Mouse (Mus musculus) kidney, embryonic 14.5 days (tissue): ENCODE measurements around the gene Csf1. TPM values are rescaled to one million over a fixed set of nuclear protein-coding genes. Genes with fewer than 3 reads are reported as not detected.

ENCODE experiments used
- ATAC-seq: fragments of 200-750 bp; cut with Nextera tagmentation; 2 replicates; pipeline ENCODE4 v1.8.0; 2017; ENCODE audit warnings: moderate number of reproducible peaks, mild to moderate bottlenecking, moderate TSS enrichment, moderate library complexity; ENCODE audit not compliant: low FRiP score, low TSS enrichment
- H3K27ac ChIP-seq: fragments of 300-500 bp; sonication (generic); 2 replicates; pipeline ENCODE4 v1.5.1; 2014; ENCODE audit warnings: low read depth, mild to moderate bottlenecking, low read length, moderate library complexity, mixed read lengths
- H3K27me3 ChIP-seq: fragments of 300-500 bp; sonication (generic); 2 replicates; pipeline ENCODE4 v1.6.1; 2014; ENCODE audit warnings: mild to moderate bottlenecking, low read length; ENCODE audit not compliant: control insufficient read depth, insufficient read depth
- H3K36me3 ChIP-seq: fragments of 300-500 bp; sonication (generic); 2 replicates; pipeline ENCODE4 v1.6.1; 2014; ENCODE audit warnings: low read length, mixed read lengths; ENCODE audit not compliant: control insufficient read depth, insufficient read depth
- H3K4me1 ChIP-seq: fragments of 300-500 bp; sonication (generic); 2 replicates; pipeline ENCODE4 v1.6.1; 2014; ENCODE audit warnings: low read length, mixed read lengths; ENCODE audit not compliant: control insufficient read depth, insufficient read depth
- H3K4me2 ChIP-seq: fragments of 300-500 bp; sonication (generic); replicated peaks from 2 replicates; pipeline ENCODE4 v1.6.1; 2014; ENCODE audit warnings: low read depth, mild to moderate bottlenecking, low read length
- H3K4me3 ChIP-seq: fragments of 300-500 bp; sonication (generic); 2 replicates; pipeline ENCODE4 v1.5.1; 2014; ENCODE audit warnings: mild to moderate bottlenecking, low read length
- H3K9ac ChIP-seq: fragments of 300-500 bp; sonication (generic); 2 replicates; pipeline ENCODE4 v1.6.1; 2014; ENCODE audit warnings: low read depth, mild to moderate bottlenecking, low read length, moderate library complexity
- H3K9me3 ChIP-seq: fragments of 300-500 bp; sonication (generic); 2 replicates; pipeline ENCODE4 v1.6.1; 2016; ENCODE audit warnings: low read length; ENCODE audit not compliant: control insufficient read depth
- whole genome bisulfite sequencing: fragments of 180-500 bp; shearing (Covaris S2); extraction: QIAGEN DNeasy Blood & Tissue Kit; methylation state at CpG from one replicate; pipeline ENCODE4 v1.1.7; 2014; 5-methylcytosine and 5-hydroxymethylcytosine counted together
- polyA plus RNA-seq: library from polyadenylated mRNA; unstranded; fragments of >200 nt; fragmentation: Nextera tagmentation; extraction: Ambion mirVana; gene quantifications from 2 replicates; pipeline ENCODE4 v1.2.1, GENCODE M21; 2014

Csf1 gene
- polyA plus RNA-seq, 1 experiment from 2014 or later = 8.5 TPM

DNA sequence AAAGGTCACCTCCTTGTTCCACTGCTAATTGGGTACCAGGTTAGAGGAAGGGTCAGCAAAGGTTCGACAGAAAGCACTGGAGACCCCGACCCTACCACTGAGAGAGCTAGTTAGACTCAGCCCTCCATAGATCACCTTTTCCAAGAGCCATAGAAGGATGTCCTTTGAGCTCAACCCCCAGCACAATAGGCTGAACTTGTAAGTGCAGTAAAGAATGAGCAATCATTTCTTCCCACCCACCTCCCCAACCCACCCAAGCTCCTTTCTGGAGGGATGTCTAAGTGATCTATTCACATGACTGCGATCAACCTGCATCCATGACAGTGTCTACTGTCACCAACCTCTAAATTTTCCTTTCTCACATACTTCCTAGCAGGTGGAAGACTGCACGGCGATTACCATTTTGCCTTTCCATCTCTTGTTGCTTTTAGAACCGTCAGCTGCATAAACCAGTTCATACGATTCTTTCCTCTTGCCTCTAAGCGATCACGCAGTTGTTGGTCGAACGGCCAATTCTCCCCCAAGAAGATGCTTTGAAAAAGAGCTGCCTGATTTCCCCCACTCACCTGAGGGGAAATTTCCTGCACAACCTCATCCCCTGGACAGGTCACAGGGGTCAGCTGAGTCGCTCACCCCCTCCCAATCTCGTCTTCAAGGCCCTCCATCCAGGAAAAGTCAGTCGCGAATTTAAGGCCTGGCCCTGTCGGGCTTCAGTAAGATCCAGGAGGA, 64.9 kb downstream of the Csf1 start:
- Histone ChIP-seq H3K9me3 (no peaks in the 10 kb centered on the region), H3K4me2 (peak overlapping the region; percentile 92), H3K27me3 (no peaks in the 10 kb centered on the region), H3K4me3 (peak overlapping the region; percentile 96), H3K4me1 (peaks cover 18% of the 10 kb centered on the region), H3K9ac (peak overlapping the region; percentile 82), H3K27ac (peak overlapping the region; percentile 83), H3K36me3 (no peaks in the 10 kb centered on the region)
- ATAC-seq = no peak
- WGBS = 3% methylated on average over 16 of the region's 16 CpGs

DNA sequence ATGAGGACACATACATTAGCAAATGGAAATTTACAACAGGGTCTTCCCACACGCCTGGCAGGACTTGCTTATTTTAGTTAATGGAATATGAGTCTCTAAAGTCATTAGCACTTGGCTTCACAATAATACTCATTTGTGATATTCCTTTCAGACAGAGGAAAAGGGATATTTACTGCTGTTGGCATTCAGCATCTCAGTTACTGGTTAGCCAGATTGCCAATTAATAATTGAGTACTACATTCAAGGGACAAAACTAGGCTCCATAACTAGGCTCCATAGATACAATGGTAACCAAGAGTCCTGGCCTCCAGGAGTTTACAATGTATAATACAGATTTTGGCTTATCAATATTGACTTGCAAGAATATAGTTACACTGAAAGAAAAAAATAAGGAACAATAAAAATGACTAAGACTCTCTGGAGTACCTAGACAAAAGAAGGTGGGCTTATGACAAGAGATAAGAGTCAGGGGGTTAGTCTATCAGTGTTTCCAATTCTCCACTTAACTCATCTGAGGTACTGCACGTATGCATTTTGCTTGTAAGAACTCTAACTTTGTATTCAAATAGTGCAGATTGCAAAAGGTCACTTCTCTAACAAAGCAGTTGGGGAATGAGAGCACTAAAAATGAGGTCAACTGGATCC, 65.9 kb downstream of the Csf1 start:
- WGBS = 62% methylated on average over 2 of the region's 2 CpGs
- peak overlapping the region; percentile 82 for H3K9ac ChIP-seq
- H3K9me3 ChIP-seq = no peaks in the 10 kb centered on the region
- H3K27ac ChIP-seq = no peak overlapping the region
- peak overlapping the region; percentile 96 for H3K4me3 ChIP-seq
- H3K36me3 ChIP-seq = no peaks in the 10 kb centered on the region
- H3K4me1 ChIP-seq = peaks cover 18% of the 10 kb centered on the region
- peak overlapping the region; percentile 92 for H3K4me2 ChIP-seq
- no peaks in the 10 kb centered on the region for H3K27me3 ChIP-seq
- no peak for ATAC-seq

Other genes with a start within 250 kb of the Csf1 start
- gene Slc6a17, start 242.5 kb downstream of the Csf1 start, polyA plus RNA-seq = 1.7 and 2.9 TPM in 2 replicates
- gene Ubl4b, start 205.4 kb downstream of the Csf1 start, polyA plus RNA-seq = not detected in 2 replicates
- 0.26 TPM in 1 of 2 replicates, not detected in the other for gene Alx3, start 165.4 kb downstream of the Csf1 start, polyA plus RNA-seq
- not detected in 2 replicates for gene Gm10961, start 129.1 kb downstream of the Csf1 start, polyA plus RNA-seq
- 33.3 and 55.0 TPM in 2 replicates for gene Strip1, start 128.8 kb downstream of the Csf1 start, polyA plus RNA-seq
- gene Ahcyl1, start 63.9 kb downstream of the Csf1 start, polyA plus RNA-seq = 73.8 and 119 TPM in 2 replicates
- not detected in 2 replicates for gene Eps8l3, start 116.8 kb upstream of the Csf1 start, polyA plus RNA-seq
- gene Gstm5, start 135.4 kb upstream of the Csf1 start, polyA plus RNA-seq = 174 and 223 TPM in 2 replicates
- 18.6 and 22.6 TPM in 2 replicates for gene Gstm7, start 171.3 kb upstream of the Csf1 start, polyA plus RNA-seq
- 4.4 and 5.7 TPM in 2 replicates for gene Gstm6, start 183.3 kb upstream of the Csf1 start, polyA plus RNA-seq
- 0.16 TPM in 1 of 2 replicates, not detected in the other for gene Gstm3, start 208.8 kb upstream of the Csf1 start, polyA plus RNA-seq
- 76.2 and 79.8 TPM in 2 replicates for gene Gstm2, start 226.0 kb upstream of the Csf1 start, polyA plus RNA-seq